Mouse (Mus musculus): Measurements from ENCODE around the gene Dazap2. TPM values are rescaled to one million over a fixed set of nuclear protein-coding genes. Genes with fewer than 3 reads are reported as not detected.

The Dazap2 gene
- polyA plus RNA-seq, 1 experiment from 2014 or later, result 209 TPM

GRCm38 (mm10) chr15:100642451-100642850, 27.3 kb downstream of the Dazap2 start:
- no peak overlapping the region for H3K4me2 ChIP-seq
- ATAC-seq (ENCODE audit: borderline replicate concordance, extremely low read depth, low FRiP score, low TSS enrichment), result no peak
- H3K9ac ChIP-seq, result no peak overlapping the region
- no peak overlapping the region for H3K4me3 ChIP-seq
- peaks cover 3% of the 10 kb centered on the region for H3K4me1 ChIP-seq
- 88% methylated on average over 7 of the region's 7 CpGs for WGBS
- H3K27ac ChIP-seq, result no peak overlapping the region
- no peaks in the 10 kb centered on the region for H3K36me3 ChIP-seq
- no peaks in the 10 kb centered on the region for H3K9me3 ChIP-seq
- peaks cover 21% of the 10 kb centered on the region for H3K27me3 ChIP-seq

GRCm38 (mm10) chr15:100646161-100646560, 31.0 kb downstream of the Dazap2 start:
- no peak overlapping the region for H3K4me2 ChIP-seq
- no peak overlapping the region for H3K4me3 ChIP-seq
- H3K9me3 ChIP-seq, result no peaks in the 10 kb centered on the region
- H3K27me3 ChIP-seq, result 0 out of 2 replicates have a peak, but pooled peaks cover 3% of the 10 kb centered on the region
- WGBS, result 72% methylated on average over 6 of the region's 6 CpGs
- no peak overlapping the region for H3K27ac ChIP-seq
- H3K9ac ChIP-seq, result no peak overlapping the region
- no peak for ATAC-seq (ENCODE audit: borderline replicate concordance, extremely low read depth, low FRiP score, low TSS enrichment)
- no peaks in the 10 kb centered on the region for H3K36me3 ChIP-seq
- no peaks in the 10 kb centered on the region for H3K4me1 ChIP-seq

GRCm38 (mm10) chr15:100650111-100650510, 35.0 kb downstream of the Dazap2 start:
- Histone ChIP-seq H3K27me3 (no peaks in the 10 kb centered on the region), H3K9ac (no peak overlapping the region), H3K27ac (no peak overlapping the region), H3K4me1 (no peaks in the 10 kb centered on the region), H3K9me3 (no peaks in the 10 kb centered on the region), H3K36me3 (no peaks in the 10 kb centered on the region), H3K4me2 (no peak overlapping the region), H3K4me3 (no peak overlapping the region)
- WGBS, result 76% methylated on average over 10 of the region's 10 CpGs
- ATAC-seq (ENCODE audit: borderline replicate concordance, extremely low read depth, low FRiP score, low TSS enrichment), result no peak

- H3K36me3 ChIP-seq, result no peaks in the 10 kb centered on the region
- H3K27ac ChIP-seq, result no peak overlapping the region
- H3K4me2 ChIP-seq, result no peak overlapping the region
- H3K27me3 ChIP-seq, result no peaks in the 10 kb centered on the region
- no peaks in the 10 kb centered on the region for H3K9me3 ChIP-seq
- H3K4me3 ChIP-seq, result no peak overlapping the region
- WGBS, result 50% methylated on average over 9 of the region's 9 CpGs
- no peak overlapping the region for H3K9ac ChIP-seq
- no peak for ATAC-seq (ENCODE audit: borderline replicate concordance, extremely low read depth, low FRiP score, low TSS enrichment)
- no peaks in the 10 kb centered on the region for H3K4me1 ChIP-seq
Measured at GRCm38 (mm10) chr15:100651610-100652009, 36.5 kb downstream of the Dazap2 start.

DNA sequence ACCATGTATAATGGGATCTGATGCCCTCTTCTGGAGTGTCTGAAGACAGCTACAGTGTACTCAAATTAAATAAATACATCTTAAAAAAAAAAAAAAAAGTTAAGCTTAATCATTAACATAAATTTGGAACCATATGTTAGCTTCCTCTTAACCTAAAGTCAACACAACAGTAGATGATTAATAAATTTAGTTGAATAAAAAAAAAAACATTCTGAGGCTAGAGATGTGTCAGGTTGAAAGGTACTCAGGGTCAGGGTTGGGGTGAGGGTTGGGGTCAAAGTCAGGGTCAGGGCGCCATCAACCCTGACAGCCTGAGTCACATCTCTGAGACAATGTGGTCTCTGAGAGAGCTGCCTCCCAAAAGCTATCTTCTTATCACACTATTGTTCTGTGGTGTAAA, 39.1 kb downstream of the Dazap2 start:
- H3K4me2 ChIP-seq, result no peak overlapping the region
- no peaks in the 10 kb centered on the region for H3K36me3 ChIP-seq
- H3K27ac ChIP-seq, result no peak overlapping the region
- ATAC-seq (ENCODE audit: borderline replicate concordance, extremely low read depth, low FRiP score, low TSS enrichment), result no peak
- no peak overlapping the region for H3K4me3 ChIP-seq
- no peak overlapping the region for H3K9ac ChIP-seq
- H3K4me1 ChIP-seq, result no peaks in the 10 kb centered on the region
- H3K9me3 ChIP-seq, result no peaks in the 10 kb centered on the region
- no peaks in the 10 kb centered on the region for H3K27me3 ChIP-seq
- 75% methylated on average over 1 of the region's 1 CpGs for WGBS

DNA sequence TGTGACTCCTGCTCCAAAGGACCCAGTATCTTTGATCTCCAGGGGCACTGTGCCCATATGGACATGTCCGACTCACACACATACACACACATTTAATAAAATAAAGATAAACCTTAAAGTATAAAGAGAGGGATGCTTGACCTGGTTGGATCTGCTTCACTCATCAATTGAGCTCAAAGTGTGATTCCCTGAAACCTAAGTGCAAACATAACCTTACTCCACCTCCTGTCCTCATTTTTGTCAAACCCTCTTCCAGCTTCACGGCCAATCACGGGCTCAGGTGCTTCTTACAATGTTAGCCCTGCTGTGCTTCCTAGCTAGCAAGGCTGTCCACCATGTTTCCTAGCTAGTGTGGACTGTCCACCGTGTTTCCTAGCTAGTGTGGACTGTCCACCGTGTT, 40.1 kb downstream of the Dazap2 start:
- WGBS, result 77% methylated on average over 5 of the region's 5 CpGs
- Histone ChIP-seq H3K9me3 (no peaks in the 10 kb centered on the region), H3K4me3 (no peak overlapping the region), H3K9ac (no peak overlapping the region), H3K27me3 (no peaks in the 10 kb centered on the region), H3K4me1 (no peaks in the 10 kb centered on the region), H3K36me3 (no peaks in the 10 kb centered on the region), H3K4me2 (no peak overlapping the region), H3K27ac (no peak overlapping the region)
- ATAC-seq (ENCODE audit: borderline replicate concordance, extremely low read depth, low FRiP score, low TSS enrichment), result no peak

DNA sequence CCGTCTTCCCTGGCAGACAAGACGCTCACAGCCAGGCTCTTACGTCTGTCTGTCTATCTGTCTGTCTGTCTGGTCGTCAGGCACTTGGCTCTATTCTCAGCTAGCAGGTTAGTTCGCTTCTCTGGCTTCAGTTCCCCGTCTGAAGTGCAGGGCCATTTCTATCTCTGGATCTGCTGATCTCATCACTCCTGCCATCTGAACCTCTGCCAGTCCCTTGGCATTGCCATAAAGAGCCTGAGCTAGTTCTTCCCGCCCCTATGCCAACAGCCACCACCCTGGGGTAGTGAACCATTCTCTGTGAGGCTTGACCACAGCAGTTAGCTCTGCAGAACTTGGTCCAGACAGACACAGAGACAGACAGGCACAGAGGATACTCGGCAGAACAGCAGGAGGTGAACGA, 45.2 kb downstream of the Dazap2 start:
- Histone ChIP-seq H3K27ac (no peak overlapping the region), H3K27me3 (no peaks in the 10 kb centered on the region), H3K36me3 (no peaks in the 10 kb centered on the region), H3K9me3 (no peaks in the 10 kb centered on the region), H3K4me1 (peaks cover 5% of the 10 kb centered on the region; the same call in 1 of the 2 replicates), H3K4me2 (no peak overlapping the region), H3K4me3 (no peak overlapping the region), H3K9ac (no peak overlapping the region)
- no peak for ATAC-seq (ENCODE audit: borderline replicate concordance, extremely low read depth, low FRiP score, low TSS enrichment)
- 76% methylated on average over 9 of the region's 9 CpGs for WGBS

GRCm38 (mm10) chr15:100660805-100661204, 45.7 kb downstream of the Dazap2 start:
- peaks cover 10% of the 10 kb centered on the region; the same call in 1 of the 2 replicates for H3K4me1 ChIP-seq
- no peaks in the 10 kb centered on the region for H3K27me3 ChIP-seq
- no peaks in the 10 kb centered on the region for H3K36me3 ChIP-seq
- no peak for ATAC-seq (ENCODE audit: borderline replicate concordance, extremely low read depth, low FRiP score, low TSS enrichment)
- WGBS, result 86% methylated on average over 5 of the region's 5 CpGs
- no peaks in the 10 kb centered on the region for H3K9me3 ChIP-seq
- no peak overlapping the region for H3K9ac ChIP-seq
- H3K4me2 ChIP-seq, result no peak overlapping the region
- H3K4me3 ChIP-seq, result no peak overlapping the region
- no peak overlapping the region for H3K27ac ChIP-seq

DNA sequence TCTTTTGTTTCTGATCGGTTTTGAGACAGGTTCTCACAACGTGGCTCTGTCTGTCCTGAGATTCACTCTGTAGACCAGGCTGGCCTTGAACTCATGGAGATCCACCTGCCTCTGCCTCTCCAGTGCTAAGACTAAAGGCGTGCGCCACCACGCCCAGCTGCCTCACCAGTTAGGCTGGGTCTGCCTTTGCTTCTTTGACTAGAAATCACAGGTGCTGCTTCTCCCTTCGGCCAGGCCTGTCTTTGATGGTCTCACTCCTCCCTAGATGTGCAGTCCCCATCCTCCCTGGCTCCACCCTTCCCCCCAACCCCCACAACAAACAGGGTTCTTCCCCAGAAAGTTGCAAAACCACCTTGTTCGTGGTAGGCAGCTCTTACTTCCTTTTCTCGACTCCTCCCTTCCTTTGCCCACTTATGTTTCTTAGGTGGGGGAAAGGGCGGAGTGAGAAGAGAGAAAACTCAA, 49.7 kb downstream of the Dazap2 start:
- ATAC-seq (ENCODE audit: borderline replicate concordance, extremely low read depth, low FRiP score, low TSS enrichment), result no peak
- Histone ChIP-seq H3K4me3 (no peak overlapping the region), H3K4me1 (peaks cover 21% of the 10 kb centered on the region), H3K9me3 (no peaks in the 10 kb centered on the region), H3K27me3 (no peaks in the 10 kb centered on the region), H3K36me3 (no peaks in the 10 kb centered on the region), H3K4me2 (no peak overlapping the region), H3K9ac (no peak overlapping the region), H3K27ac (no peak overlapping the region)
- WGBS, result 66% methylated on average over 9 of the region's 9 CpGs

DNA sequence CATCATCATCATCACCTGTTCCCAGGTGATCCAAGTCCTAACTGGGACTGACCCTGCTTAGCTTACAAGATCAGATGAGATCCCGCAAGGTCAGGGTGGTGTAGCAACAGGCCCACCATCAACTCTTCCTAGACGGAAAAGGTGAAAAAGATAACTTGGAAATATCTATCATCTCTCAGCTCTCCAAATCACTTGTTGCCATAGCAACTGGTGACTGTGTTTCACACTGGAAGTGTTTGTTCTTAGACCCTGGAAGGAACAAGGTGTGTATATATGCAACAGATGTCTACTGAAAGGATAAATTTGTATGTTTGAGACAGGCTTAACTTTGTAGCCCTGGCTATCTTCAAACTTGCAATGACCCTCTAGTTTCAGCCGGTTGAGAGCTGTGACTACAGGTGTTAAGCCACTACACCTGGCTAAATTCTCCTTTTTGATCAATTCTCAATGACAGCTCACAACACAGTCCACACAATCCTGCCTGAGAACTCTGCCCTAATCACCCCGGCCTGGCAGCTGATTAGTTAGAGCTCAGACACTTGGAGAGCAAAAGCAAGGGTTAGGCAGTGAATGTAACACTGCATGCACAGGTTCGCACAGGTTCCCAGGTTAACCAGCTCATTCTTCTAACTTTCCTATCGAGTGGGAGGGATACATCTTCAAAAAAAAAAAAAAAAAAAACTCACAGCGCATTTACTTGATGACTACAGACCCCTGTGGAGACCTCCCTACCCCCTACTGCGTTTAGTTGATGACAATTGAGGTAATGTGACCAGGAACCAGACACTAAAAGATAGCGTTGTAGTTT, 50.5 kb downstream of the Dazap2 start:
- ATAC-seq (ENCODE audit: borderline replicate concordance, extremely low read depth, low FRiP score, low TSS enrichment), result no peak
- WGBS, result 25% methylated on average over 9 of the region's 9 CpGs

GRCm38 (mm10) chr15:100666219-100666696, 51.1 kb downstream of the Dazap2 start:
- no peak for ATAC-seq (ENCODE audit: borderline replicate concordance, extremely low read depth, low FRiP score, low TSS enrichment)
- no peaks in the 10 kb centered on the region for H3K27me3 ChIP-seq
- no peaks in the 10 kb centered on the region for H3K9me3 ChIP-seq
- H3K9ac ChIP-seq, result no peak overlapping the region
- H3K4me1 ChIP-seq, result peaks cover 21% of the 10 kb centered on the region
- no peak overlapping the region; the same call in 1 of the 2 replicates for H3K4me2 ChIP-seq
- H3K36me3 ChIP-seq, result no peaks in the 10 kb centered on the region
- H3K27ac ChIP-seq, result peak overlapping the region; percentile 19; the same call in 1 of the 2 replicates
- H3K4me3 ChIP-seq, result no peak overlapping the region
- WGBS, result 3% methylated on average over 7 of the region's 7 CpGs

More for the DNA sequence above, 50.5 kb downstream of the Dazap2 start:
- H3K9ac ChIP-seq, result no peak overlapping the region
- no peaks in the 10 kb centered on the region for H3K36me3 ChIP-seq
- no peaks in the 10 kb centered on the region for H3K9me3 ChIP-seq
- H3K4me1 ChIP-seq, result peaks cover 21% of the 10 kb centered on the region
- no peaks in the 10 kb centered on the region for H3K27me3 ChIP-seq
- peak overlapping the region; percentile 19; the same call in 1 of the 2 replicates for H3K27ac ChIP-seq
- H3K4me3 ChIP-seq, result no peak overlapping the region
- no peak overlapping the region for H3K4me2 ChIP-seq

DNA sequence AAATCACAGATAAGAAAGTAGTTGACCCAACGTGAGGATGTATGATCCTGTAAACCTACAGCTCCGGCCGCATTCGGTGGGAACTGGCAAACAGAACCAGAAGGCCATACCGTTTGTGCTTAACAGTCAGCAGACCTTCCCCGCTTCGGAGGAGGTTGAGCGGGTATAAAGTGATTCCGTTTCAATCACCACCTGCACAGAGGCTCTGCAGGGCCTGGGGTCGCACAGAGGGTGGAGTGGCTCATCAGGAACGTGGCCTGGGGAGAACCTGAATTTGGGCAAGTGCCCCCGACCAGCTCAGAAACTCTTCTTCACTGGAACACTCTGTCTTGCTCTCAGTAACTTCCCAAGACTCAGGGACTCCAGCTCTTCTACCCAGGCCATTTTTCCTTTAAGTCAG, 51.7 kb downstream of the Dazap2 start:
- no peak overlapping the region for H3K9ac ChIP-seq
- H3K27ac ChIP-seq, result no peak overlapping the region
- no peaks in the 10 kb centered on the region for H3K27me3 ChIP-seq
- no peaks in the 10 kb centered on the region for H3K9me3 ChIP-seq
- H3K36me3 ChIP-seq, result no peaks in the 10 kb centered on the region
- no peak overlapping the region for H3K4me3 ChIP-seq
- peaks cover 21% of the 10 kb centered on the region for H3K4me1 ChIP-seq
- no peak for ATAC-seq (ENCODE audit: borderline replicate concordance, extremely low read depth, low FRiP score, low TSS enrichment)
- 20% methylated on average over 12 of the region's 12 CpGs for WGBS
- no peak overlapping the region; the same call in 1 of the 2 replicates for H3K4me2 ChIP-seq

All from lung, embryonic 15.5 days (tissue).